Mouse (Mus musculus) testis, adult 2 months (tissue): ENCODE data around the gene Csrnp3.

Experiments used
- CTCF ChIP-seq: fragments of 200-500 bp; IDR thresholded peaks from 2 replicates; pipeline ENCODE4 v1.5.1; 2012; ENCODE audit warnings: low read depth, mild to moderate bottlenecking, inconsistent platforms, low read length, moderate library complexity; ENCODE audit not compliant: control insufficient read depth, insufficient read depth, insufficient replicate concordance
- POLR2A ChIP-seq: fragments of 200-500 bp; IDR thresholded peaks from 2 replicates; pipeline ENCODE4 v1.6.1; 2012; ENCODE audit warnings: low read depth, mild to moderate bottlenecking, inconsistent platforms, low read length, moderate library complexity; ENCODE audit not compliant: control insufficient read depth

GRCm38 (mm10) chr2:66008995-66009654 lies 163.6 kb downstream of the Csrnp3 start:
- TF ChIP-seq CTCF = no peak
- TF ChIP-seq POLR2A = no peak
